Mouse (Mus musculus) cortical plate, adult 2 months (tissue): Measurements from ENCODE around the gene Olfr1274-ps.
"Not testable (repeated sequence)": the region's sequence is repeated elsewhere in the genome, so short reads cannot be mapped to it uniquely, and the experiment has no call there.

Experiments
- CTCF ChIP-seq: fragments of 200-500 bp; IDR thresholded peaks from 2 replicates; pipeline ENCODE4 v1.5.1; 2011; ENCODE audit warnings: mild to moderate bottlenecking, control low read depth, low read length; ENCODE audit not compliant: insufficient read depth; ENCODE audit errors: extremely low read depth
- POLR2A ChIP-seq: fragments of 200-500 bp; IDR thresholded peaks from 2 replicates; pipeline ENCODE4 v1.6.1; 2011; ENCODE audit warnings: mild to moderate bottlenecking, low read length, control low read depth; ENCODE audit not compliant: insufficient read depth; ENCODE audit errors: extremely low read depth

DNA sequence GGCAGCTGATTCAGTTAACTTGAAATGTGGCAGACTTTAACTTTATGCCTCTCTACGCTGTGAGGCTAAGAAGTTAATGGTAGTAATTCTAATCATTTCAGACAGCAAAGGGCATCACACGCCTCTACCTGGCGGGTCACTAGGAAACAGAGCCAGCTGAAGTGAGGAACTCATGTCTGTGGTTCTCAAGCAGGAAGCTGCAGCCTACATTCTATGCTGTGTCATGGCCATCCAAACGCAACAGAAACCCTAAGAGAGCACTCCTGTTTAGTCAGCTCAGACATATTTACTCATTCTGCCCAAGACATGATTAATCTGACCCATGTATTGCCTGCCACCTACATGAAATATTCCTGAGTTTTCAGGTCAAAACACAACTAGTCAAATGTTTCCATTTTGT, 26.5 kb downstream of the Olfr1274-ps start:
- not testable (repeated sequence) for TF ChIP-seq CTCF, POLR2A
